Mouse (Mus musculus) midbrain, embryonic 14.5 days (tissue): ENCODE measurements around the gene Enho. TPM values are rescaled to one million over a fixed set of nuclear protein-coding genes. Genes with fewer than 3 reads are reported as not detected.

Source experiments
- ATAC-seq: fragments of 200-750 bp; cut with Nextera tagmentation; 2 replicates; pipeline ENCODE4 v1.8.0; 2017; ENCODE audit warnings: moderate number of reproducible peaks, moderate library complexity; ENCODE audit not compliant: low FRiP score, low TSS enrichment
- DNase-seq: peaks from one replicate; pipeline ENCODE4 v3.0.0-alpha.2; 2015
- H3K27ac ChIP-seq: fragments of 300-500 bp; sonication (generic); replicated peaks from 2 replicates; pipeline ENCODE4 v1.5.1; 2014; ENCODE audit warnings: mild to moderate bottlenecking, low read depth, low read length, moderate library complexity
- H3K27me3 ChIP-seq: fragments of 300-500 bp; sonication (generic); 2 replicates; pipeline ENCODE4 v1.6.1; 2014; ENCODE audit warnings: low read length, control low read depth, mixed read lengths; ENCODE audit not compliant: control insufficient read depth, insufficient read depth
- H3K36me3 ChIP-seq: fragments of 300-500 bp; sonication (generic); 2 replicates; pipeline ENCODE4 v1.6.1; 2014; ENCODE audit warnings: low read length, control low read depth; ENCODE audit not compliant: control insufficient read depth, insufficient read depth
- H3K4me1 ChIP-seq: fragments of 300-500 bp; sonication (generic); 2 replicates; pipeline ENCODE4 v1.6.1; 2014; ENCODE audit warnings: mild to moderate bottlenecking, antibody characterized with exemption, low read length, control low read depth; ENCODE audit not compliant: control insufficient read depth, insufficient read depth
- H3K4me2 ChIP-seq: fragments of 300-500 bp; sonication (generic); 2 replicates; pipeline ENCODE4 v1.6.1; 2014; ENCODE audit warnings: mild to moderate bottlenecking, low read length, moderate library complexity
- H3K4me3 ChIP-seq: fragments of 300-500 bp; sonication (generic); replicated peaks from 2 replicates; pipeline ENCODE4 v1.5.1; 2014; ENCODE audit warnings: low read depth, low read length
- H3K9ac ChIP-seq: fragments of 300-500 bp; sonication (generic); replicated peaks from 2 replicates; pipeline ENCODE4 v1.6.1; 2014; ENCODE audit warnings: mild to moderate bottlenecking, low read length, moderate library complexity
- H3K9me3 ChIP-seq: fragments of 300-500 bp; sonication (generic); 2 replicates; pipeline ENCODE4 v1.6.1; 2016; ENCODE audit warnings: low read length, control low read depth, mixed read lengths; ENCODE audit not compliant: control insufficient read depth
- WGBS: fragments of 180-500 bp; shearing (Covaris S2); extraction: QIAGEN DNeasy Blood & Tissue Kit; methylation state at CpG from one replicate; pipeline ENCODE4 v1.1.7; 2014; 5-methylcytosine and 5-hydroxymethylcytosine counted together
- polyA plus RNA-seq: library from polyadenylated mRNA; unstranded; fragments of >200 nt; fragmentation: Nextera tagmentation; extraction: Ambion mirVana; gene quantifications from 2 replicates; pipeline ENCODE4 v1.2.1, GENCODE M21; 2014

Enho gene
- polyA plus RNA-seq, 1 experiment from 2014 or later, result 121 TPM

GRCm38 (mm10) chr4:41658566-41659384, 18.7 kb upstream of the Enho start:
- no peaks in the 10 kb centered on the region for H3K27me3 ChIP-seq
- peaks cover 40% of the 10 kb centered on the region for H3K36me3 ChIP-seq
- no peak overlapping the region for H3K27ac ChIP-seq
- no peak overlapping the region for H3K4me3 ChIP-seq
- DNase-seq (no peak), ATAC-seq (no peak)
- 0 out of 2 replicates have a peak overlapping the region, but pooled peaks have one; percentile 23 for H3K9ac ChIP-seq
- no peaks in the 10 kb centered on the region for H3K9me3 ChIP-seq
- H3K4me1 ChIP-seq, result peaks cover 19% of the 10 kb centered on the region
- 22% methylated on average over 25 of the region's 25 CpGs for WGBS
- no peak overlapping the region for H3K4me2 ChIP-seq

GRCm38 (mm10) chr4:41655525-41655924, 15.4 kb upstream of the Enho start:
- H3K27ac ChIP-seq, result no peak overlapping the region
- H3K4me2 ChIP-seq, result no peak overlapping the region
- H3K4me3 ChIP-seq, result no peak overlapping the region
- peaks cover 12% of the 10 kb centered on the region; the same call in 1 of the 2 replicates for H3K4me1 ChIP-seq
- H3K9ac ChIP-seq, result no peak overlapping the region
- H3K27me3 ChIP-seq, result no peaks in the 10 kb centered on the region
- WGBS, result 93% methylated on average over 2 of the region's 2 CpGs
- ATAC-seq (no peak), DNase-seq (no peak)
- H3K9me3 ChIP-seq, result no peaks in the 10 kb centered on the region
- peaks cover 23% of the 10 kb centered on the region for H3K36me3 ChIP-seq

GRCm38 (mm10) chr4:41654217-41654616, 14.1 kb upstream of the Enho start:
- ATAC-seq (peak; percentile 25; the same call in 1 of the 2 replicates), DNase-seq (peak; percentile 81)
- peaks cover 6% of the 10 kb centered on the region; the same call in 1 of the 2 replicates for H3K4me1 ChIP-seq
- H3K4me3 ChIP-seq, result no peak overlapping the region
- no peaks in the 10 kb centered on the region for H3K9me3 ChIP-seq
- H3K9ac ChIP-seq, result no peak overlapping the region
- H3K4me2 ChIP-seq, result no peak overlapping the region
- H3K36me3 ChIP-seq, result peaks cover 23% of the 10 kb centered on the region
- no peaks in the 10 kb centered on the region for H3K27me3 ChIP-seq
- 10% methylated on average over 7 of the region's 7 CpGs for WGBS
- no peak overlapping the region; the same call in 1 of the 2 replicates for H3K27ac ChIP-seq

GRCm38 (mm10) chr4:41653730-41654129, 13.6 kb upstream of the Enho start:
- DNase-seq, result no peak
- Histone ChIP-seq H3K9me3 (no peaks in the 10 kb centered on the region), H3K27me3 (no peaks in the 10 kb centered on the region), H3K4me1 (peaks cover 2% of the 10 kb centered on the region; the same call in 1 of the 2 replicates), H3K4me3 (no peak overlapping the region), H3K4me2 (no peak overlapping the region), H3K9ac (no peak overlapping the region), H3K27ac (no peak overlapping the region; the same call in 1 of the 2 replicates), H3K36me3 (peaks cover 23% of the 10 kb centered on the region)
- 56% methylated on average over 6 of the region's 6 CpGs for WGBS
- no peak for ATAC-seq

GRCm38 (mm10) chr4:41653296-41653695, 13.2 kb upstream of the Enho start:
- Histone ChIP-seq H3K4me3 (no peak overlapping the region), H3K9me3 (no peaks in the 10 kb centered on the region), H3K4me1 (no peaks in the 10 kb centered on the region), H3K4me2 (no peak overlapping the region), H3K9ac (no peak overlapping the region), H3K27me3 (no peaks in the 10 kb centered on the region), H3K27ac (no peak overlapping the region), H3K36me3 (peaks cover 21% of the 10 kb centered on the region)
- WGBS, result 31% methylated on average over 6 of the region's 6 CpGs
- DNase-seq, result peak; percentile 88
- peak; percentile 57; the same call in 1 of the 2 replicates for ATAC-seq

GRCm38 (mm10) chr4:41648627-41649026, 8.5 kb upstream of the Enho start:
- no peak overlapping the region for H3K4me3 ChIP-seq
- H3K27me3 ChIP-seq, result no peaks in the 10 kb centered on the region
- no peak for ATAC-seq
- H3K9me3 ChIP-seq, result no peaks in the 10 kb centered on the region
- no peaks in the 10 kb centered on the region for H3K36me3 ChIP-seq
- no peaks in the 10 kb centered on the region for H3K4me1 ChIP-seq
- 54% methylated on average over 7 of the region's 7 CpGs for WGBS
- no peak overlapping the region for H3K4me2 ChIP-seq
- no peak overlapping the region for H3K27ac ChIP-seq
- H3K9ac ChIP-seq, result no peak overlapping the region
- DNase-seq, result no peak

- ATAC-seq (no peak), DNase-seq (no peak)
- no peaks in the 10 kb centered on the region for H3K36me3 ChIP-seq
- no peak overlapping the region for H3K4me3 ChIP-seq
- no peaks in the 10 kb centered on the region for H3K9me3 ChIP-seq
- no peak overlapping the region for H3K9ac ChIP-seq
- no peak overlapping the region for H3K27ac ChIP-seq
- H3K4me1 ChIP-seq, result no peaks in the 10 kb centered on the region
- no peak overlapping the region for H3K4me2 ChIP-seq
- H3K27me3 ChIP-seq, result no peaks in the 10 kb centered on the region
- WGBS, result 8% methylated on average over 4 of the region's 4 CpGs
These were observed 8.0 kb upstream of the Enho start for GRCm38 (mm10) chr4:41648157-41648556.

GRCm38 (mm10) chr4:41645488-41645887, 5.4 kb upstream of the Enho start:
- peaks cover 5% of the 10 kb centered on the region; the same call in 1 of the 2 replicates for H3K4me1 ChIP-seq
- DNase-seq (peak; percentile 75), ATAC-seq (no peak)
- 31% methylated on average over 5 of the region's 5 CpGs for WGBS
- H3K4me2 ChIP-seq, result no peak overlapping the region
- no peaks in the 10 kb centered on the region for H3K36me3 ChIP-seq
- no peaks in the 10 kb centered on the region for H3K27me3 ChIP-seq
- H3K9ac ChIP-seq, result no peak overlapping the region
- no peak overlapping the region for H3K4me3 ChIP-seq
- H3K27ac ChIP-seq, result no peak overlapping the region
- H3K9me3 ChIP-seq, result no peaks in the 10 kb centered on the region
